Mouse (Mus musculus) CH12.LX (cell line): ENCODE results near the gene Gm37240.

Experiments used
- CHD1 ChIP-seq: IDR thresholded peaks from 2 replicates; pipeline ENCODE4 v1.6.1; 2012; ENCODE audit warnings: low read depth, low read length, improper control_type of control experiment, inconsistent platforms
- CTCF ChIP-seq, 2 experiments: IDR thresholded peaks in 1 of 2; conservative IDR thresholded peaks in 1 of 2; 2 replicates each; pipeline ENCODE4 v1.5.1; 2011 to 2012; ENCODE audit warnings: low read depth in 2 of 2, low read length in 2 of 2, improper control_type of control experiment in 1 of 2, inconsistent platforms in 1 of 2, mild to moderate bottlenecking in 1 of 2, moderate library complexity in 1 of 2
- MAZ ChIP-seq: IDR thresholded peaks from 2 replicates; pipeline ENCODE4 v1.6.1; 2012; ENCODE audit warnings: low read depth, mild to moderate bottlenecking, inconsistent platforms, low read length, improper control_type of control experiment, moderate library complexity
- MEF2A ChIP-seq: IDR thresholded peaks from 2 replicates; pipeline ENCODE4 v1.6.1; 2014; ENCODE audit warnings: low read depth, mild to moderate bottlenecking, inconsistent platforms, low read length, improper control_type of control experiment, borderline replicate concordance
- MXI1 ChIP-seq: IDR thresholded peaks from 2 replicates; pipeline ENCODE4 v1.6.1; 2011; ENCODE audit warnings: mild to moderate bottlenecking, low read depth, low read length, improper control_type of control experiment
- MYC ChIP-seq: IDR thresholded peaks from 2 replicates; pipeline ENCODE4 v1.6.1; 2011; ENCODE audit warnings: low read depth, mild to moderate bottlenecking, improper control_type of control experiment, low read length
- NRF1 ChIP-seq: IDR thresholded peaks from 2 replicates; pipeline ENCODE4 v1.6.1; 2014; ENCODE audit warnings: low read depth, mild to moderate bottlenecking, inconsistent platforms, low read length, improper control_type of control experiment, moderate library complexity
- POLR2A ChIP-seq: IDR thresholded peaks from 2 replicates; pipeline ENCODE4 v1.6.1; 2011; ENCODE audit warnings: low read depth, mild to moderate bottlenecking, improper control_type of control experiment, low read length
- POLR2AphosphoS2 ChIP-seq: IDR thresholded peaks from 2 replicates; pipeline ENCODE4 v1.6.1; 2011; ENCODE audit warnings: low read depth, low read length, improper control_type of control experiment
- RCOR1 ChIP-seq: conservative IDR thresholded peaks from 2 replicates; pipeline ENCODE4 v1.6.1; 2012; ENCODE audit warnings: low read depth, mild to moderate bottlenecking, inconsistent platforms, low read length, improper control_type of control experiment
- TCF12 ChIP-seq: IDR thresholded peaks from 2 replicates; pipeline ENCODE4 v1.6.1; 2014; ENCODE audit warnings: low read depth, mild to moderate bottlenecking, inconsistent platforms, low read length, improper control_type of control experiment
- USF1 ChIP-seq: IDR thresholded peaks from 2 replicates; pipeline ENCODE4 v1.6.1; 2014; ENCODE audit warnings: low read depth, mild to moderate bottlenecking, inconsistent platforms, low read length, improper control_type of control experiment
- ZC3H11A ChIP-seq: IDR thresholded peaks from 2 replicates; pipeline ENCODE4 v1.6.1; 2012; ENCODE audit warnings: low read depth, mild to moderate bottlenecking, inconsistent platforms, low read length, improper control_type of control experiment
- ZMIZ1 ChIP-seq: IDR thresholded peaks from 2 replicates; pipeline ENCODE4 v1.6.1; 2012; ENCODE audit warnings: low read depth, mild to moderate bottlenecking, inconsistent platforms, low read length, improper control_type of control experiment

GRCm38 (mm10) chr3:85442781-85443180, 444.5 kb downstream of the Gm37240 start:
- TF ChIP-seq NRF1 (no peak), POLR2A (no peak), CTCF (conservative IDR thresholded peaks at IDR 0.05 in 1 of 2, IDR thresholded peaks at IDR 0.05 in 1 of 2; ENCODE audit: low read depth in 2 of 2, low read length in 2 of 2) (no peak), ZMIZ1 (no peak), RCOR1 (no peak), POLR2AphosphoS2 (no peak), ZC3H11A (no peak), MEF2A (no peak), USF1 (no peak), TCF12 (no peak), CHD1 (no peak), MAZ (no peak), MXI1 (no peak), MYC (no peak)
